Mouse (Mus musculus) heart, adult 2 months (tissue): ENCODE measurements at regions not wholly inside any gene's neighbourhood (a gene's known extent, or its start where the extent isn't known, plus 50 kb on each side); places are given as distances from the start of the nearest gene placed in this dataset.

Source experiments
- DNase-seq, 2 experiments: peaks; one replicate each; pipeline ENCODE4 v3.0.0; 2021
- H3K27ac ChIP-seq: fragments of 200-600 bp; 2 replicates; pipeline ENCODE4 v1.8.1; 2022
- H3K27me3 ChIP-seq: fragments of 200-500 bp; 2 replicates; pipeline ENCODE4 v1.6.1; 2012; ENCODE audit warnings: mild to moderate bottlenecking, low read length, inconsistent platforms, mixed read lengths; ENCODE audit not compliant: control insufficient read depth, insufficient read depth
- H3K36me3 ChIP-seq: fragments of 200-500 bp; 2 replicates; pipeline ENCODE4 v1.6.1; 2012; ENCODE audit warnings: low read length, inconsistent platforms; ENCODE audit not compliant: control insufficient read depth, insufficient read depth
- H3K4me1 ChIP-seq: fragments of 200-500 bp; 2 replicates; pipeline ENCODE4 v1.6.1; 2011; ENCODE audit warnings: low read length; ENCODE audit not compliant: control insufficient read depth, insufficient read depth
- H3K4me3 ChIP-seq: fragments of 200-600 bp; 2 replicates; pipeline ENCODE4 v1.8.1; 2022
- H3K79me2 ChIP-seq: fragments of 200-500 bp; replicated peaks from 2 replicates; pipeline ENCODE4 v1.6.1; 2012; ENCODE audit warnings: mild to moderate bottlenecking, inconsistent platforms, low read length, moderate library complexity, mixed read lengths; ENCODE audit not compliant: control insufficient read depth, insufficient read depth
- H3K9ac ChIP-seq: fragments of 200-500 bp; 2 replicates; pipeline ENCODE4 v1.6.1; 2012; ENCODE audit warnings: low read depth, mild to moderate bottlenecking, control low read depth, inconsistent platforms, low read length, mixed read lengths
- CTCF ChIP-seq: fragments of 200-600 bp; IDR thresholded peaks from 2 replicates; pipeline ENCODE4 v1.8.1; 2022; ENCODE audit warnings: antibody characterized with exemption, mild to moderate bottlenecking, moderate library complexity
- EP300 ChIP-seq: fragments of 200-500 bp; IDR thresholded peaks from 2 replicates; pipeline ENCODE4 v1.6.1; 2011; ENCODE audit warnings: low read depth, low read length, control low read depth; ENCODE audit not compliant: insufficient read depth
- POLR2A ChIP-seq: fragments of 200-500 bp; IDR thresholded peaks from 2 replicates; pipeline ENCODE4 v1.6.1; 2011; ENCODE audit warnings: mild to moderate bottlenecking, low read depth, low read length, control low read depth; ENCODE audit not compliant: insufficient read depth
- WGBS: fragments of 180-500 bp; shearing (Covaris S2); methylation state at CpG from one replicate; pipeline ENCODE4 v1.1.7; 2018; 5-methylcytosine and 5-hydroxymethylcytosine counted together
- intact Hi-C: fragments of 180-260 bp; cut with DNase I; formaldehyde crosslinking; loops from one replicate; pipeline ENCODE4 v1.15.1; 2025

DNA sequence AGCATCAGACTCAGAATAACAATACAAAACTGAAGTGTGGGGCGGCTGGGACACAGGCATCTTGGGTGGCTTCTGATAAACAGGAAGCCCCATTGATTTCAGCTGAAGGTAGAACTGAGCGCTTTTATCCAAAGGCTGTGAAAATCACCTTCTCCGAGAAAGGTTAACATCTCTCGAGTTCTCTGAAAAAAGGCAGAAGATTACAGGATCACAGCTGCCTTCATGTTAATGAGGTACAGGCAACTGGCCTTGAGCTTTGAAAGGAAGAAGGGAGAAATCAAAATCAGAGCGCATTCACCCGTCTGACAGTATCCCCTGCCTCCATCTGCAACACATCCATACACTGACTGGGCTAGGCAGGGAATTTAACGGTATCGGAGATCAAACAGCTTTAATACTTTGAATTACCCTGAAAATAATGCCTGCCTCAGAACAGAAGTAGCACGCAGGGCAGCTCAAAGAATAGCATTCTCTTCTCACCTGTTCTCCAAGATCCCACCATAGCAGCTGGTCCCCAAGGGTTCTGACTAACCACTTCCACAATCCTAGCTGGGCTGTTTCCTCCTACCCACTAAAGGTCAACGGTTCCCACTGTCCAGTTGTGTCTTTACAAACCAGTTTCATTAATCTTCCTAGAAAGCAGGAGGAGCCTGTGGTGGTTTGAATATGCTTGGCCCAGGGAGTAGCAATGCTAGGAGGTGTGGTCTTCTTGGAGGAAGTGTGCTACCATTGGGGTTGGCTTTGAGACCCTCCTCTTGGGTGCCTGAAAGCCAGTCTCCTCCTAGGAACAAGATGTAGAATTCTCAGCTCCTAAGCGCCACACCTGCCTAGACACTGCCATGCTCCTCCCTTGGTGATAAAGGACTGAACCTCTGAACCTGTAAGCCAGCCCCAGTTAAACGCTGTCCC, 141.6 kb downstream of the Sox4 start:
- no peaks in the 10 kb centered on the region for H3K27me3 ChIP-seq
- no peak overlapping the region for H3K9ac ChIP-seq
- no peaks in the 10 kb centered on the region for H3K79me2 ChIP-seq
- intact Hi-C loops, result no loop called here
- TF ChIP-seq EP300 (no peak), POLR2A (no peak), CTCF (no peak)
- no peaks in the 10 kb centered on the region; the same call in 1 of the 2 replicates for H3K36me3 ChIP-seq
- no peaks in the 10 kb centered on the region for H3K4me1 ChIP-seq
- H3K4me3 ChIP-seq, result no peak overlapping the region
- WGBS, result 76% methylated on average over 12 of the region's 12 CpGs
- no peak overlapping the region for H3K27ac ChIP-seq
- DNase-seq, result no peak

DNA sequence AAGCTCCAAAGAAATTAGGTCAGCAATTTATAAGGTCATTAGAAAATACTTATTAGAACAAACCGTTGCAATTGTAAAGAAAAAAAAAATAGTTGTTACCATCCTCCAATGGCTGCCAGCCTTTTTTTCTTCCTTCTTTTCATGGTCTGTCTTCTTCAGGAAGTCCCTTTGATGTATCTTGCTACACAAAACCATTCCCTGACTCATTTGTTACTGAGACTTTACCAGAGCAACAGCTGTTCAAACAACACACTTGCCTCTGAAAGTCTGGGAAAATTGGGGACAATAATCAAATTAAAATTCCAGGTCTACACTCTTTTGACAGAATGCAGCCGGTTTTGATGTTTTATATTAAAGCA, 142.5 kb downstream of the Sox4 start:
- no peak overlapping the region for H3K9ac ChIP-seq

DNA sequence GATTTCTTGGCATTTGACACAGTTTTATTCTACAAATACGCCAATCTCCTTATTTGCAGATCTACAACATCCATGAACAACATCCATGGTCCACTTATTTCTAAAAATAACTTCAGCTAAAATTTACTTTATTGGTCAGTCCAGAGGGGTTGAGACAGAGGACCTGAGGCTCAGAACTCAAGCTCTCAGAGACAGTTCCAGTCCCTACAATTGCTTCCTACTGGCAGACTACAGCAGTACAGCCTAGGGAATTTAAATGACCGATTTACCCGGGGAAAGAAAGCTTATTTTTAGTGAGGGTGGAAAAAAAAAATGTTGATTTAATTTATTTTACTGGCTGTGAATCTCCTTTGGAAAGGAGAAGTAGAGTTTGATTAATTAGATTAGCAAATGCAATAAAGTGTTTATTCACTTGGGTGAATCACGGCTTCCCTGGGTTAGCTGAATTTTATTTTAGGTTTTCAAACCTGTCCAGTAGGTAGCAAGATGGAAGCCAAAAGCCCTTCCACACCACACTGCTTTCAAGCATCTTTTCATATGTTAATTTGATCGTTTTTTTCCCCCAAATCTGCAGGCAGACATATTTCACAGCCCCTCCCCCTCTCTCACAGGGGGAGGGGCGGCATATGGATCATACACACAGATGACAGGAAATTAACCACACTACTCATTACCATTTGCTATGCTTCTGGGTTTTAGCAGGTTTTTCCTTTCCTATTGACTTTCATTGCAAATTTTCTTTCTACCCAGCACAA, 143.0 kb downstream of the Sox4 start:
- 67% methylated on average over 6 of the region's 6 CpGs for WGBS
- Histone ChIP-seq H3K9ac (no peak overlapping the region), H3K36me3 (no peaks in the 10 kb centered on the region; the same call in 1 of the 2 replicates), H3K4me1 (no peaks in the 10 kb centered on the region), H3K27ac (no peak overlapping the region), H3K27me3 (no peaks in the 10 kb centered on the region), H3K79me2 (no peaks in the 10 kb centered on the region), H3K4me3 (no peak overlapping the region)
- TF ChIP-seq CTCF (no peak), POLR2A (no peak), EP300 (no peak)
- intact Hi-C loops, result no loop called here
- no peak for DNase-seq

More for the DNA sequence above, 142.5 kb downstream of the Sox4 start:
- no peaks in the 10 kb centered on the region; the same call in 1 of the 2 replicates for H3K36me3 ChIP-seq
- 48% methylated on average over 2 of the region's 2 CpGs for WGBS
- TF ChIP-seq EP300, result no peak
- TF ChIP-seq CTCF, result no peak
- TF ChIP-seq POLR2A, result no peak
- no peaks in the 10 kb centered on the region for H3K79me2 ChIP-seq
- H3K27me3 ChIP-seq, result no peaks in the 10 kb centered on the region
- H3K4me1 ChIP-seq, result no peaks in the 10 kb centered on the region
- no peak overlapping the region for H3K4me3 ChIP-seq
- no peak overlapping the region for H3K27ac ChIP-seq
- no peak for DNase-seq
- intact Hi-C loops, result no loop called here

DNA sequence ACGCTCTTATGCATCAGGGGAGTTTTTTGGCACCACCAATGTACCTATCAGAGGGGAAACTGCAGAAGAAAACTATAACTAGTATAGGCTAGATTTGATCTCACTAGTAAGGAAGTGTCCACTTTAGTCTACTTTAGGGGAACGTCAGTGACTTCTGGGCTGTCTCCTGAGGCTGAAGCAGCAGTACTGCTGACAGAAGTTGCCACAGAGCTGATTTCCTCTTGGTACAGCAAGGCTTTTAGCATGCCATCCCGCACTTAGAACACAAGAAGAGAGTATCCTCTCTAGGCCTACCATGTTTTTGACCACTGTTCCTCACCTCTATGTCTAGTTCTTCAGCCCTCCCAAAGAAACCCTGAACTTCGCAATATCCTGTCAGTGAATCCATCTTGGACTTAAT, 148.2 kb downstream of the Sox4 start:
- no peak overlapping the region for H3K9ac ChIP-seq
- TF ChIP-seq CTCF (no peak), POLR2A (no peak), EP300 (no peak)
- no peak overlapping the region for H3K27ac ChIP-seq
- H3K79me2 ChIP-seq, result no peaks in the 10 kb centered on the region
- DNase-seq, result no peak
- WGBS, result 54% methylated on average over 4 of the region's 4 CpGs
- no peak overlapping the region for H3K4me3 ChIP-seq
- H3K4me1 ChIP-seq, result no peaks in the 10 kb centered on the region
- H3K36me3 ChIP-seq, result no peaks in the 10 kb centered on the region
- intact Hi-C loops, result no loop called here
- no peaks in the 10 kb centered on the region for H3K27me3 ChIP-seq

DNA sequence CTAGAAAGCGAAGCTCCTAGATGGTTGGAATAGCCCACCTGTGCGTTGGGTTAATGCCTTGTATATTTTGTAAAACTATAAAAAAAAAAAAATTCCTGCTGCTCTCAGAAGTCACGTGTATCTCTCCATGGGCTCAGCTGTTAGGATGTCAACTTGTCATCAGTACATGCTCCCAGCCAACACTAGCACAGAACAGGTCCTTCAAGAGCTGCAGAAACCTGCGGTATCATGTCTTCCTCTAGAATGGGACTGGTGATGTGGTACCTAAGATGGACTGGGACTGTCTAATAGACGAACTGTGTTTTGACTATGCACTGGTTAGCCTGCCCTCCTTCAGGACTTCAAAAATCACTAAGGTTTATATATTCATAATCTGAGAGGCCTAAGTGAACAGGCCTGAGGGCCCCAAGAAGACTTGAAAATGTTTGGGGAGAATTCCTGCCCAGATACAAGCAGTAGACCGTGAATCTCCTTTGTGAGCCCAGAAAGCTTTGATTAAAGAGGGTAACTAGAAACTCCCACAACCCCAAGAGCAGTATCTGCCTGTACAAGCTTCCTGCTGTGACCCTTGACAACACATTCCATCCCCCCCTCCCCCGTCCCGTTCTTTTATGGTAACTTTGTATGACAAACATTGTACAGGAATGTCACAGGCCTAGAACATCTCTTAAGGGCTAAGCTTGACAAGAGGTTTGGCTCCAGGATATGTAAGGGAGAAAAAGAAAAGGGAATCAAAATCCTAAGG, 152.1 kb downstream of the Sox4 start:
- no peak for DNase-seq
- Histone ChIP-seq H3K79me2 (no peaks in the 10 kb centered on the region), H3K27ac (no peak overlapping the region), H3K36me3 (no peaks in the 10 kb centered on the region), H3K4me3 (no peak overlapping the region), H3K4me1 (no peaks in the 10 kb centered on the region; the same call in 1 of the 2 replicates), H3K9ac (no peak overlapping the region), H3K27me3 (no peaks in the 10 kb centered on the region)
- WGBS, result 74% methylated on average over 8 of the region's 8 CpGs
- TF ChIP-seq POLR2A (no peak), CTCF (no peak), EP300 (no peak)
- intact Hi-C loops, result no loop called here
